Mouse (Mus musculus): Measurements from ENCODE around the gene Clec4f.

Clec4f gene

GRCm38 (mm10) chr6:83626781-83627180 lies 29.2 kb downstream of the Clec4f start:
- DNase-seq = no peak

DNA sequence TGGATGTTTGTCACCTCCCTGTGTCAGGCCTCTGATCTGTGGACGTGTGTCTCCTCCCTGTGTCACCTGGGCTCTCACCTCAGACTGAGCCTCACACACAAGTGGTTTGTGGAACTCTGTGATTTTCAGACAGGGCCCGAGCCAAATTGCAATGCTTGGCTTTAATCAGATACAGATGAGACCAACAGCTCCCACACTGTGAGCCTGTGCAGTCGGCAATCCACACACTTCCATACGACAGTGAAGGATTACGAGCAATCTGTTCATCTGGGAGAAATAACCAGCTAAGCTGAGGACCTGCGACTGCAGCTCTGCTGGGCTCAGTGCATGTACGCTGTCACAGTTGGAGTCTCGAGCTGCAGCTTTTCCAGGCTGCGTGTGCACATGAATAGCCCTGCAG lies 36.0 kb downstream of the Clec4f start:
- no peak for DNase-seq

DNA sequence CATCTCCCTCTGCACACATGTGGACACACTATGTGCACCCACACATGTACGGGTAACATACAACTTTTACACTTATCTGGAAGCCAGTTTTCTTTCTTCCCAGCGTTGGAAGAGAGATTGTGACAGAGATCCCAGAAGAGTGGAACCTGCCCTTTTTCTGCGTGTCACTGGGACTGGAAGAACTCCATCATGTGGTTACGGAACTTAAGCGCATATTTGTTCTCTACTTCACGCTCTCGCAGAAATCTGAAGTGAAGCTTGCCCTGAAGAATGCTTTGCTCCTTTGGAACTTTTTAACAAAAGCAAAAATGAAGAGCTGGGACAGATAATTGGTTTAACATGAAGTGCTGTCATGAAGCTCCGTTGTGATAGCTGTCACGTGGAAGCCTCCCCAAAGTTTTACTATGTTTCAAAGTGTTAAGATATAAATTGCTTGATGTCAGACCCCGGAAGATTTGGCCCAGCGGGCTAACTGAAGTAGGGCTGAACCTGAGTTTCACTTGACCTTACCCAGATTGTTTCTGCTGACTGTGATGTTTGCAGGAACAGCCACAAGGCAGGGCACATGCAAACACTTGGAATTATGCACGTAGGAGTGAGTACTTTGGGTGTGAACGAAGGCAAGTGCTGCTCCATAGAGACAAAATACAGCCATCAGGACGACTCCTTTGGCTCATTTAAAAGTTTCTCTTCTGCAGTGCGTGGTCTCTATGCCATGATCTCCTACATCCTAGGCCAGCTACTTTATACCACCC lies 38.2 kb downstream of the Clec4f start:
- DNase-seq = peak; percentile 20 to 33

DNA sequence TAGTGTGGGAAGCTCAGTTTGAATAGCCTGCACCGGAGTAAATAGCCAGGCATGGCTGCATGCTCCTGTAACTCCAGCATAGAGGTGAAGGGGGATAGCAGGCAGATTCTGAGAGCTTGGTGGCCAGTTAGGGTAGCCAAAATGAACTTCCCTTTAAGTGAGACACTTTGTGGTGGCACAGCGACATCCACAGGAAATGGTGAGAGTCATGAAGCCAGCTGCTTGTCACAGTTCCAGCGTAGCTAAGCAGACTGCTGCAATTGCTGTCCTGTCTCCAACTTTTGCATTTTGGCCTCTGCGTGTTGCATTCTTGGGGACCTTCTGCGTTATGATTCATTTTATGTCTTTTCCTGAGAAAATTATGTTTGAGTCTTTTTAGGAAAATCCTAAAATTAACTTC lies 39.5 kb downstream of the Clec4f start:
- DNase-seq = peak; percentile 33 to 49

- DNase-seq = no peak
Measured at GRCm38 (mm10) chr6:83614469-83614868, 41.5 kb downstream of the Clec4f start.

DNA sequence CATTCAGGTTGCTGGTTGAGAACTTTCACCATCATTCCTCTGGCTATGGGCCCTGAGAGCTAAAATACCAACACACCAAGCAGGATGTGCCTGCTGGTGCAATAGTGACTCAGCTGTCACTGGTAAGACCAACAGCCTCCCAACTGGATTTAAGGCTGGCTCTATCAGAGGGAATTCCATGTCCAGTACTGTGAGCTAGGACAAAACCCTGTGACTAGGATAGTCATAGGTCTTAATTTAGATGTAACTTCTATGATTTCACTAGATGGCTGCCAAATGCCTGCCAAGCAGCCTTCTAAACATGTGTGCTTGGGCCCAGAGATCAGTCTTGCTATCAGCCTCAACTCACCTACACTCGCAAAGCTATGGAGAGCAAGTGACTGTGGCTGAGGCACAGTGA lies 43.0 kb downstream of the Clec4f start:
- no peak for DNase-seq

GRCm38 (mm10) chr6:83599636-83600174 lies 56.3 kb downstream of the Clec4f start:
- no peak for DNase-seq

GRCm38 (mm10) chr6:83599060-83599550 lies 56.9 kb downstream of the Clec4f start:
- no peak for DNase-seq

- DNase-seq = peak in 1 of 2 experiments; percentile 21
Measured at GRCm38 (mm10) chr6:83598646-83599045, 57.3 kb downstream of the Clec4f start.

DNA sequence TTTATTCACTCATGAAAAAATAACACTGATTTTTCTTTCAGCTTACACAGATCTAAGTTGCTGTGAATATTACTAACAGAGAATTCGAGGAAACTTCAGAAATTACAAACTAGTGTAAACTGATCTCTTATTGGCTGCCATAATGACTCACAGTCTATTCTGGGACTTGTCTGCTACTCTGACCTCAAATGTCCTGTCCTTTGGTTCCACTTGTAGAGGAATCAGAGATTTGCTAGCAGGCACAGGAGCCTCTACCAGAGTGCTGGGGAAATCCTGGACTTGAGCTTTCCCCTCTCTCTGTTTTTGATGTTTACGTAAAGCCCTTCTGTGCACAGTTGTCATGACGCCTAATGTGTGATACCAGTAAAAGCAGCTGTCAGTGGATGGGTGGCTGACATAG lies 58.0 kb downstream of the Clec4f start:
- DNase-seq = no peak

DNA sequence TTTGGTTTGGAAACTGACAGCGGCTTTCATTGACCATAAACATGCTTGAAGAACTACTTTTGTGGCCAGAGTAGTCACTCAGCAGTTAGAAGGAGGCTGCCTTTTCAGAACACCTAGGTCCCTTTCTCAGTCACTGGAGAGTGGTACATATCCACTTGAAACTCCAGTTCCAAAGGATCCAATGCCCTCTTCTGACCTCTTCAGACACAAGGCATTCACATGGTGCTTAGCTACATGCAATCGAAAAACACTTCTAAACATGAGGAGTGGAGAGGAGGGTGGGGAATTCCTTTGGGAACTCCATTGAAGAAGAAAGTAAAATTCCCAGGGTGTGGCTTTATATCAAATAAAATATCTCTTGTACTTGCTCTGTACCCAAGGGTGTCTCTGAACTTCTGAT lies 61.0 kb downstream of the Clec4f start:
- DNase-seq = peak in 1 of 2 experiments; percentile 15

All from lung, adult 18-20 months (tissue).